Mouse (Mus musculus) spleen, embryonic (tissue): Measurements from ENCODE around the gene Pdzd4.

Experiments
- CTCF ChIA-PET: fragments of 350-600 bp; sonication (Branson Sonifier 250); formaldehyde crosslinking; loops from one replicate; lab custom pipeline; 2022; lab: Charles Lee

The Pdzd4 gene

GRCm38 (mm10) chrX:73786364-73787224 is 38.2 kb downstream of the Pdzd4 start, which contains the start of the genes Idh3g and Ssr4:
TSS of gene Idh3g (minus strand) at chrX:73786897.
TSS of gene Ssr4 (plus strand) at chrX:73787028.
- CTCF ChIA-PET = interaction anchor here (0.5 kb wide), 1 partner anchor 256 kb away, joined by 5 read pairs; no protein-coding TSS in a partner anchor

GRCm38 (mm10) chrX:73785666-73786065 is 39.1 kb downstream of the Pdzd4 start:
- CTCF ChIA-PET = interaction anchor here (0.6 kb wide), 1 partner anchor 145 kb away, joined by 3 read pairs; no protein-coding TSS in a partner anchor

DNA sequence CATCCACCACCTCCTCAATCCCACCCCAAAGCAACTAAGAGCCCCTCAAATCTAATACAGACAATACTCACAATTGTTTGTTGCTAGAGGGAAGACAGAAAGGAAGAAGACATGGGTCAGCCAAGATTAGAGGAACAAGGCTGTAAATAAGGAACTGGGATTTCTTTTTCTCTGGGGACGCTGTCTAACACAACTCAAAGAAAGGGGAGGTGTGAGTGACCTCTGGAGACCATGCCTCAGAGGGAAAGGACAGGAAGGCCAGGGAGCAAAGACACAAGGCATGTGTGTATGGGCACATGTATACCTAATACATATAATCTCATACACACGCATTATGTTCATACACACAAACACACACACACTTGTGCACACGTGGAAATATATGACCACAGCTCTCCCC is 42.5 kb downstream of the Pdzd4 start:
- CTCF ChIA-PET = no interaction called here

DNA sequence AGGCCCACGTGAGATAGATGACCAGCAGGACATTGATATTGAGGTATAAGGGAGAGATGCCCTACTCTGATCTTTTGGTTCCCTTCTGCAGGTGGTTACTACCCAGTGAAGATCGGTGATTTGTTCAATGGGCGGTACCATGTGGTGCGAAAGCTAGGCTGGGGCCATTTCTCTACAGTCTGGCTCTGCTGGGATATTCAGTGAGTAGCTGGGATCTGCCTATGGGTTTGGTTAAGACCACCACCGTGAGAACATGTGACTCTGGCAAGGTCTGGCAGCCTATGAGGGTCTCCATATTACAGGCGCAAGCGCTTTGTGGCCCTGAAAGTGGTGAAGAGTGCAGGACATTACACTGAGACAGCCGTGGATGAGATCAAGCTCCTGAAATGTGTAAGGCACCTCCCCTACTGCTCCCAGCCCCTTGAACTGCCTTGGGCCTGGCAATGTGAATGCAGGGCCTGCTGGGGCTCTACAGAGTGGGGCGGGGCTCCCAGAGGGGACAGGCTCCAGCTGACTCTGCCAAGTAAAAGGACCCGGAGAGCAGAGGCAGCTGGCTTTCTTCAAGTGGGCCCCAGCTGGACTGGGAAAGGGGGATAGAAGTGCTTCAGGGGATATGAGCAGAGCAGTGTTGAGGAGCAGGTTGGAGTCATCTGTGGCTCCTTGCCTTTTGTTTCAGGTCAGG is 49.8 kb downstream of the Pdzd4 start:
- CTCF ChIA-PET = no interaction called here

- CTCF ChIA-PET = no interaction called here
Observed at GRCm38 (mm10) chrX:73774168-73774760, 50.5 kb downstream of the Pdzd4 start, which contains the start of gene Srpk3. TSS of gene Srpk3 (plus strand) at chrX:73774405.

GRCm38 (mm10) chrX:73767267-73767666 is 57.5 kb downstream of the Pdzd4 start:
- CTCF ChIA-PET = interaction anchor here (0.6 kb wide), 1 partner anchor 294 kb away, joined by 4 read pairs; no protein-coding TSS in a partner anchor

DNA sequence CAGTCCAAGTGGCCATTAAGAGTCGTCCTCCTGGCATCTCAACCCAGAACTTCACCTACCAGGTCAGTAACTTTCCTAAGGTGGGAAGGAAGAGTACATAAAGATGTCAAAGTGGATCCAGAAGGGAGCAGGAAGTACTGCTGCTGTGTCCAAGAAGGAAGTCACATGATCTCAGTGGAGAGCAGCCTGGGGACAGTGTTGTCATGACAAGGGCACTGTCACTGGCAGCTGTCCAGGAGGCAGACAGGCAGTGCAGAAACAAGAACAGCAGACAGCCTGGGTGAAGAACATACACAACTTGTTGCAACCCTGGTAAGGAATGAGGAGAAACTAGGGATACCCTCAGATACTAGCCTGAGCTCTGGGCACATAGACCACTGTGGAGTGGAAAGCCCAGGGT is 59.5 kb downstream of the Pdzd4 start:
- CTCF ChIA-PET = no interaction called here

DNA sequence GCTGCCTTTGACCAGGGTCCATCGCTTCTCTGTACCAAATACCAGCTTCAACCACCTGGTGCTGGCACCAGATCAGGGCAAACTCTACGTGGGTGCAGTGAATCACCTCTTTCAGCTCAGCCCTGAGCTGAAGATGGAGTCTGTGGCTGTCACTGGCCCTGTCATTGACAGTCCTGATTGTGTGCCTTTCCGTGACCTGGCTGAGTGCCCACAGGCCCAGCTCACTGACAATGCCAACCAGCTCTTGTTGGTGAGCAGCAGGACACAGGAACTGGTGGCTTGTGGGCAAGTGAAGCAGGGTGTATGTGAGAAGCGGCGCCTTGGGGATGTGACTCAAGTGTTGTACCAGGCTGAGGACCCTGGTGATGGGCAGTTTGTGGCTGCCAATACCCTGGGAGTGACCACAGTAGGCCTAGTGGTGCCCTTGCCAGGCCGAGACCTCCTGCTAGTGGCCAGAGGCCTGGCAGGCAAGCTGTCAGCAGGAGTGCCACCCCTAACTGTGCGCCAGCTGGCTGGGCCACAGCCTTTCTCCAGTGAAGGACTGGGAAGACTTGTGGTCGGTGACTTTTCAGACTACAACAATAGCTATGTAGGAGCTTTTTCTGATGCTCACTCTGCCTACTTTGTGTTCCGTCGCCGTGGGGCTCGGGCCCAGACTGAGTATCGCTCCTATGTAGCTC is 66.0 kb downstream of the Pdzd4 start:
- CTCF ChIA-PET = no interaction called here

DNA sequence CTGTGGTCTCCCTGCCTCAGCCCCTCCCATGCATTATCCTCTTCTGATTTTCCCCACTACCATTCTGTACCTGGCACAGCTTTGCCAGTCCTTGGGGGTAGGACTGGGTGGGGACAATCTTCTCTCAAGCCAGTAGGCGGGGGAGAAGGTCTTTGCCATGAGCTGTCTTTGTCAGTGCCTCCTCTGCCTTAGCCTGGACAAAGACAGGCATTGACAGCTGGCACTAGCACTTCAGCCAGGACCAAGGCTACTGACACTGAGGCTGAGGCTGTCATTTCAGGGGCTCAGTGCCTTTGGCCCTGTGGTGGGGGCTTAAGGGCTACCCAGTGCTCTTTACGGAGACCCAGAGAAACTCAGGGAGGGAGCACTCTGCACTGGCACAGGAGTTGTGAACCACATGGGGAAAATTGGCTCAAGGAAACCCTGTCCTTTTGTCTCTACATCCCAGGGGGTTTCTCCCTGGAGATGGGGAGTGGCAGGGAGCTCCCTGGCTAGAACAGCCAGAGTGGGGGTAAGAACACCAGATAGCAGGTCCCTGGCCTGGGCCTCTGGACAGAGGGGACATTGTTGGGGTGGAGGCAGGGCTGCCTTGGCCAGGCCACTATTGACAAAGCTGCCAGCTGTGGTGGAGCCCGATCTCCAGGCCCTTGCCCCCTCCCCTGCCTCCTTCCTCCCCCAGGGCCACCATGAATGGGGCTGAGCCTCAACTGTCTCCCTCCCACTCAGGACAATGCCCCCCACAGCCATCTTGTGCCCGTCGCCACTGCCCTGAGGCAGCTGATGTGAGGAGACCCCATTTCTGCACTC is 68.2 kb downstream of the Pdzd4 start, which contains the start of gene Plxnb3:
TSS of gene Plxnb3 (plus strand) at position 757 of the 807 bp plus-strand sequence.
- CTCF ChIA-PET = no interaction called here

- CTCF ChIA-PET = no interaction called here
Observed at GRCm38 (mm10) chrX:73748977-73749376, 75.8 kb downstream of the Pdzd4 start.

- CTCF ChIA-PET = interaction anchor here (0.7 kb wide), 1 partner anchor 585 kb away, joined by 3 read pairs; no protein-coding TSS in a partner anchor
Observed at GRCm38 (mm10) chrX:73744774-73745481, 79.8 kb downstream of the Pdzd4 start.
